Mouse (Mus musculus) cerebellum, postnatal 25 days (tissue): ENCODE measurements at regions not wholly inside any gene's neighbourhood (a gene's known extent, or its start where the extent isn't known, plus 50 kb on each side); places are given as distances from the start of the nearest gene placed in this dataset.

Experiments
- DNase-seq, 2 experiments: peaks; one replicate each; pipeline ENCODE4 v3.0.0; 2021; ENCODE audit warnings: mixed read lengths in 2 of 2

- no peak for DNase-seq
These were observed 50.0 kb upstream of the Tiparp start for GRCm38 (mm10) chr3:65478215-65478614.

GRCm38 (mm10) chr3:65477111-65477510, 51.1 kb upstream of the Tiparp start:
- DNase-seq: no peak

- no peak for DNase-seq
These were observed 51.9 kb upstream of the Tiparp start for GRCm38 (mm10) chr3:65476091-65476953.

- no peak for DNase-seq
These were observed 53.6 kb upstream of the Tiparp start for GRCm38 (mm10) chr3:65474585-65474984.

- DNase-seq: peak in 1 of 2 experiments; percentile 21
These were observed 56.4 kb upstream of the Tiparp start for GRCm38 (mm10) chr3:65471796-65472195.

- DNase-seq: no peak
These were observed 59.0 kb upstream of the Tiparp start for GRCm38 (mm10) chr3:65469207-65469606.

GRCm38 (mm10) chr3:65464769-65465168, 63.4 kb upstream of the Tiparp start:
- DNase-seq: no peak

GRCm38 (mm10) chr3:65460936-65461335, 67.3 kb upstream of the Tiparp start:
- no peak for DNase-seq

- DNase-seq: no peak
These were observed 67.3 kb upstream of the Ssr3 start for GRCm38 (mm10) chr3:65459702-65460101.

- DNase-seq: no peak
These were observed 65.5 kb upstream of the Ssr3 start for GRCm38 (mm10) chr3:65457931-65458330.

- DNase-seq: peak; percentile 73 to 74
These were observed 63.3 kb upstream of the Ssr3 start for GRCm38 (mm10) chr3:65455597-65456284.

- no peak for DNase-seq
These were observed 61.9 kb upstream of the Ssr3 start for GRCm38 (mm10) chr3:65454301-65454700.

- DNase-seq: peak in 1 of 2 experiments; percentile 13
These were observed 56.8 kb upstream of the Ssr3 start for GRCm38 (mm10) chr3:65449176-65449575.

GRCm38 (mm10) chr3:65443701-65444100, 51.3 kb upstream of the Ssr3 start:
- no peak for DNase-seq

- no peak for DNase-seq
These were observed 50.5 kb upstream of the Ssr3 start for GRCm38 (mm10) chr3:65442946-65443345.

GRCm38 (mm10) chr3:65442269-65442668, 49.8 kb upstream of the Ssr3 start:
- DNase-seq: peak in 1 of 2 experiments; percentile 12
